Mouse (Mus musculus) liver, embryonic 14 days (tissue): Measurements from ENCODE around the gene 1810010H24Rik. TPM values are rescaled to one million over a fixed set of nuclear protein-coding genes. Genes with fewer than 3 reads are reported as not detected.

Experiments used
- polyA plus RNA-seq: library from polyadenylated mRNA; depleted of rRNA; stranded (reverse); fragments of >200 nt; gene quantifications from 2 replicates; pipeline ENCODE4 v1.2.3, GENCODE M21; 2012; rRNA removed

1810010H24Rik gene
- polyA plus RNA-seq: 1.8 and 1.9 TPM in 2 replicates

DNA sequence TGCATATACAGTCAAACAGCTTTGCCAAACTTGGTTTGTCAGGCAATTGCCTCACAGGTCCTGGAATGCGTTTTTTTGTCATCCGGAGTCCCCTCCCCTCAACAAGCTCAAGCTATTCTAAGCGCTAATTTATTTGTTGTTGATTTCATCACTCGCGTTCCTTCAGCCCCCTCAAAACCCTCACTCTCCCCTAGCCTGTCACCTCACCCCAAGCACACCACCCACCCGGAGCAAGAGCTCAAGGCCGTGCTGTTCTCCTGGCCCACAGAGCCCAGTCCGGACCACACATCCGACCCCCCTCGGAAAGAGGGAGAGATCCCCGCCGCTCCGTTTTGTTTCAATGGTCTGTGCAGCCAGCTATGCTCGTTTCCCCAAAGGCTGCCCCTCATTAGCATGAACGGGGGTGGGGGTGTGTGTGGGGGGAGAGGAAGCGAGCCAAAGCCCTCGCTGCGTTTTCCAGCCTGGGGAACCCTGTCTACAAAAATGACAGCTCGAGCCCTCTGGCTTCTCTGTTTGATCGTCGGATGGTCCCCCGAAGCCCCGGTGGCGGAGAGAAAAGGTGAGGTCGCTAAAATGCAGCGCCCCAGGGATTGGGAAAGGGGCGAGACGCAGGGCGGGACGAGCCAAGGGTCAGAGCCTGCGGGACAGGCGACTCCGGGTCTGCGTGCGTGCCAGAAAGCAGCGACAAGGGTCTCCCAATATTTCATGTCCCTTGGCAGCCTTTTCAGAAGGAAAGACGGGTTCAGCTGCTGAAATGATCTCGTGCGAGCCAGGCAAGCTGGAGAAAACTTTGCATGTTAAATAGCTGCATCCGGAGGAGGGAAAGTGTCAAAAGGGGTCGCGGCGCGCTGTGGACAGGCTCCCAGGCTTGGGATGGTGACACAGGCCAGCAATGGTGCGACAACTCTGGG, at the start of gene 1810010H24Rik:
Gene 1810010H24Rik (plus strand): TSS at position 271 of the 911 bp plus-strand sequence.

DNA sequence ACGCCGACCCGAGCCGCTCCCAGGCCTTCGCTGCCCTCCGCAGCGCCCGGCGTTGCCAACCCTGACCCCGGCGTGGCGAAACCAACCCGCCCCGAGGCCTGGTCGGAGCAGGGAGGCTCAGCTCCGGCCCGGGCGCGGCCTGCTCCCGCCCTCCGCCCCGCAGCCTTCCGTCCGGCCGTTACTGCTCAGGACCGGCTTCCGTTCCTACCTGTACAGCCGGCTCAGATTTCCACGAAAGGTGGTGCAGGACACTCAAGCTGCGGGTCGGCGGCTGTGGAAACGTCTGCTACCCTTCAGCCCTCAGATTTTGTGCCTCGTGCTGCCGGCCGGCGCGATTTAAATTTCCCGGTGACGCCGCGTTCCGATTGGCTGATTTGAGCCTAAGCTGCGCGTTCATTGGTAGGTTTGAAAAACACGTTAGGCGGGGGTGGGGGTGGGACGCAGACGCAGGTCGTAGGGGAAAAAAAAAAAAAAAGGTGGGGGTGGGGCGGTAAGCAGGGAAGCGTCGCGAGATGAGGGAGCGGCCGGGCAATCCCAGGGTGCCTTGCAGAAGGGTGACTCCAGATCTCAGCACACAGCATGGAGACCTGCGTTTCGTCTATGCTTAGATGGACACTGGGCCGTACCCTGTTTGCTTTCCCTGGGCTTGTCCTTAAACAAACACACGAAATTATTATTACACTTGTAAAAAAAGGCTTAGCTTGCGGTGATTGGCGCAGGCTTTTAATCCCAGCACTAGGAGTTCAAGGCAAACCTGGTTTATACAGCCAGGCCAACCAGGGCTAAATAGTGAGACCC, 26.1 kb upstream of the 1810010H24Rik start, which contains the start of gene Kpna2:
Gene Kpna2 (minus strand): TSS at position 391 of the 798 bp plus-strand sequence.

Other genes starting within 250 kb of the 1810010H24Rik start
- 3.4 and 3.7 TPM in 2 replicates for gene Polg2, start 246.1 kb upstream of the 1810010H24Rik start, polyA plus RNA-seq
- gene Ddx5, start 236.5 kb upstream of the 1810010H24Rik start, polyA plus RNA-seq: 153 and 168 TPM in 2 replicates
- 11.3 and 11.9 TPM in 2 replicates for gene Cep95, start 236.4 kb upstream of the 1810010H24Rik start, polyA plus RNA-seq
- gene Smurf2, start 105.0 kb upstream of the 1810010H24Rik start, polyA plus RNA-seq: 2.9 and 3.8 TPM in 2 replicates
- 142 and 177 TPM in 2 replicates for gene Kpna2, start 26.1 kb upstream of the 1810010H24Rik start, polyA plus RNA-seq
- gene Bptf, start 106.4 kb downstream of the 1810010H24Rik start, polyA plus RNA-seq: 10.6 and 11.2 TPM in 2 replicates
- 11.9 and 12.7 TPM in 2 replicates for gene Nol11, start 163.7 kb downstream of the 1810010H24Rik start, polyA plus RNA-seq